Mouse (Mus musculus): Measurements from ENCODE around the gene Gm5485.

DNA sequence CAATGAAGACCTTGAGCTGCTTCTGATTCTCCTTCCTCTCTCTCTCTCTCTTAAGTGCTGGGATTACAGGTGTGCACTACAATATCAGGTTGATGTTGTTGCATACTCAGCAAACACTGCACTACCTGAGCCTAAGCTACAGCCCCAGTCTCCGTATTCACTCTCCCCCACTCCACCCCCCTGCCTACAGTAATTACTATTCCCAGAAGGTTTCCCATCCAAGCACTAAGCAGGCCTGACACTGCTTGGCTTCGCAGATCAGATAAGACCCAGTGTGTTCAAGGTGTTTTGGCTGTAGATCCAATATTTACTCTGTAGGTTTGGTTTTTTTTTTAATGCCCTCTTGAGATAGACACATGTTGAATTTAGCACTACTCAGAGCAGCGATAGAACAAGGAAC lies 2.1 kb downstream of the Gm5485 start:
- TF ChIP-seq POLR2A (IDR thresholded peaks at IDR 0.05; ENCODE audit: insufficient read length, low read depth) (no peak), USF1 (IDR thresholded peaks at IDR 0.05; ENCODE audit: low read depth) (no peak), MYOD1 (IDR thresholded peaks at IDR 0.05; ENCODE audit: control insufficient read depth in 1 of 3, insufficient read length in 2 of 3, low read depth in 2 of 3) (no peak), CEBPB (IDR thresholded peaks at IDR 0.05; ENCODE audit: insufficient read depth, poor library complexity, severe bottlenecking) (no peak), E2F4 (IDR thresholded peaks at IDR 0.05; ENCODE audit: insufficient read depth) (no peak), MAX (IDR thresholded peaks at IDR 0.05; ENCODE audit: low read depth) (no peak), POLR2AphosphoS2 (IDR thresholded peaks at IDR 0.05; ENCODE audit: insufficient read length, low read depth) (no peak), TCF12 (IDR thresholded peaks at IDR 0.05; ENCODE audit: insufficient read depth, poor library complexity, severe bottlenecking) (no peak)
